Mouse (Mus musculus): Measurements from ENCODE around the gene Nktr. TPM values are rescaled to one million over a fixed set of nuclear protein-coding genes. Genes with fewer than 3 reads are reported as not detected.

The Nktr gene
- total RNA-seq, 2 experiments from 2014 or later = 26.2 to 32.4 TPM

GRCm38 (mm10) chr9:121761091-121761665 lies 42.2 kb downstream of the Nktr start:
- DNase-seq = peak in 1 of 2 experiments; percentile 28

- DNase-seq = no peak
These were observed 42.8 kb downstream of the Nktr start for GRCm38 (mm10) chr9:121761787-121762186.

GRCm38 (mm10) chr9:121762248-121762647 lies 43.3 kb downstream of the Nktr start:
- DNase-seq = no peak

- no peak for DNase-seq
These were observed 43.8 kb downstream of the Nktr start for GRCm38 (mm10) chr9:121762761-121763160.

- DNase-seq = peak; percentile 70 to 75
These were observed 44.7 kb downstream of the Nktr start for GRCm38 (mm10) chr9:121763716-121764115.

- DNase-seq = no peak
These were observed 46.3 kb downstream of the Nktr start for GRCm38 (mm10) chr9:121765166-121765855.

GRCm38 (mm10) chr9:121772412-121772811 lies 53.4 kb downstream of the Nktr start:
- DNase-seq = peak; percentile 45 to 51

- peak; percentile 33 to 45 for DNase-seq
These were observed 57.0 kb downstream of the Nktr start for GRCm38 (mm10) chr9:121775951-121776350.

GRCm38 (mm10) chr9:121776511-121776910 lies 57.5 kb downstream of the Nktr start:
- DNase-seq = peak in 1 of 2 experiments; percentile 63

GRCm38 (mm10) chr9:121777484-121778065 lies 58.6 kb downstream of the Nktr start, which contains the start of gene Klhl40:
TSS of gene Klhl40 (plus strand) at chr9:121777607.
- DNase-seq = peak; percentile 42 to 44

- DNase-seq = peak in 1 of 2 experiments; percentile 42
These were observed 59.2 kb downstream of the Nktr start for GRCm38 (mm10) chr9:121778066-121778624.

- no peak for DNase-seq
These were observed 65.8 kb downstream of the Nktr start for GRCm38 (mm10) chr9:121784801-121785200.

- no peak for DNase-seq
These were observed 66.3 kb downstream of the Nktr start for GRCm38 (mm10) chr9:121785261-121785660.

- DNase-seq = no peak
These were observed 67.4 kb downstream of the Nktr start for GRCm38 (mm10) chr9:121786359-121786758.

GRCm38 (mm10) chr9:121791206-121791605 lies 72.2 kb downstream of the Nktr start:
- DNase-seq = peak; percentile 80 to 87

GRCm38 (mm10) chr9:121791757-121792521 lies 73.0 kb downstream of the Nktr start, which contains the start of gene Hhatl:
TSS of gene Hhatl (minus strand) at chr9:121792507.
- peak; percentile 54 to 60 for DNase-seq

GRCm38 (mm10) chr9:121794972-121795539 lies 76.1 kb downstream of the Nktr start:
- peak; percentile 72 to 78 for DNase-seq

- no peak for DNase-seq
These were observed 78.8 kb downstream of the Nktr start for GRCm38 (mm10) chr9:121797722-121798121.

GRCm38 (mm10) chr9:121798887-121799520 lies 80.0 kb downstream of the Nktr start:
- DNase-seq = no peak

- DNase-seq = no peak
These were observed 83.8 kb downstream of the Nktr start for GRCm38 (mm10) chr9:121802747-121803146.
